Mouse (Mus musculus) hindbrain, embryonic 14.5 days (tissue): Measurements from ENCODE around the gene Cadps2. TPM values are rescaled to one million over a fixed set of nuclear protein-coding genes. Genes with fewer than 3 reads are reported as not detected.

Experiments used
- ATAC-seq: fragments of 200-750 bp; cut with Nextera tagmentation; 2 replicates; pipeline ENCODE4 v1.8.0; 2017; ENCODE audit warnings: moderate number of reproducible peaks, mild to moderate bottlenecking, moderate TSS enrichment, moderate library complexity; ENCODE audit not compliant: low FRiP score
- DNase-seq: peaks from one replicate; pipeline ENCODE4 v3.0.0-alpha.2; 2015; ENCODE audit warnings: low spot score
- H3K27ac ChIP-seq: fragments of 300-500 bp; sonication (generic); 2 replicates; pipeline ENCODE4 v1.5.1; 2014; ENCODE audit warnings: mild to moderate bottlenecking, moderate library complexity
- H3K27me3 ChIP-seq: fragments of 300-500 bp; sonication (generic); 2 replicates; pipeline ENCODE4 v1.6.1; 2014; ENCODE audit warnings: mild to moderate bottlenecking, low read length, mixed read lengths; ENCODE audit not compliant: control insufficient read depth, insufficient read depth
- H3K36me3 ChIP-seq: fragments of 300-500 bp; sonication (generic); replicated peaks from 2 replicates; pipeline ENCODE4 v1.6.1; 2014; ENCODE audit not compliant: control insufficient read depth, insufficient read depth
- H3K4me1 ChIP-seq: fragments of 300-500 bp; sonication (generic); replicated peaks from 2 replicates; pipeline ENCODE4 v1.6.1; 2014; ENCODE audit warnings: antibody characterized with exemption, low read length, mixed read lengths; ENCODE audit not compliant: control insufficient read depth, insufficient read depth
- H3K4me2 ChIP-seq: fragments of 300-500 bp; sonication (generic); replicated peaks from 2 replicates; pipeline ENCODE4 v1.6.1; 2014; ENCODE audit warnings: mild to moderate bottlenecking, moderate library complexity
- H3K4me3 ChIP-seq: fragments of 300-500 bp; sonication (generic); replicated peaks from 2 replicates; pipeline ENCODE4 v1.5.1; 2014; ENCODE audit warnings: mild to moderate bottlenecking, low read length
- H3K9ac ChIP-seq: fragments of 300-500 bp; sonication (generic); 2 replicates; pipeline ENCODE4 v1.6.1; 2014
- H3K9me3 ChIP-seq: fragments of 300-500 bp; sonication (generic); 2 replicates; pipeline ENCODE4 v1.6.1; 2016; ENCODE audit warnings: low read length; ENCODE audit not compliant: control insufficient read depth
- WGBS: fragments of 180-500 bp; shearing (Covaris S2); extraction: QIAGEN DNeasy Blood & Tissue Kit; methylation state at CpG from one replicate; pipeline ENCODE4 v1.1.7; 2014; 5-methylcytosine and 5-hydroxymethylcytosine counted together
- polyA plus RNA-seq: library from polyadenylated mRNA; unstranded; fragments of >200 nt; fragmentation: Nextera tagmentation; extraction: Ambion mirVana; gene quantifications from 2 replicates; pipeline ENCODE4 v1.2.1, GENCODE M21; 2014

Cadps2 gene
- polyA plus RNA-seq, 1 experiment from 2014 or later: 12.6 TPM

GRCm38 (mm10) chr6:23635208-23635607, 204.0 kb downstream of the Cadps2 start:
- 96% methylated on average over 3 of the region's 3 CpGs for WGBS

GRCm38 (mm10) chr6:23634016-23634415, 205.2 kb downstream of the Cadps2 start:
- no peak for ATAC-seq
- Histone ChIP-seq H3K9ac (no peak overlapping the region), H3K4me2 (no peak overlapping the region), H3K36me3 (no peaks in the 10 kb centered on the region), H3K27me3 (no peaks in the 10 kb centered on the region), H3K9me3 (no peaks in the 10 kb centered on the region), H3K27ac (no peak overlapping the region), H3K4me1 (no peaks in the 10 kb centered on the region), H3K4me3 (no peak overlapping the region)
- WGBS: 69% methylated on average over 9 of the region's 9 CpGs
- DNase-seq: no peak

More at GRCm38 (mm10) chr6:23635208-23635607, 204.0 kb downstream of the Cadps2 start:
- no peak overlapping the region for H3K4me2 ChIP-seq
- H3K27ac ChIP-seq: no peak overlapping the region
- DNase-seq (no peak), ATAC-seq (no peak)
- no peaks in the 10 kb centered on the region for H3K27me3 ChIP-seq
- H3K36me3 ChIP-seq: no peaks in the 10 kb centered on the region
- no peak overlapping the region for H3K4me3 ChIP-seq
- H3K9ac ChIP-seq: no peak overlapping the region
- no peaks in the 10 kb centered on the region for H3K9me3 ChIP-seq
- no peaks in the 10 kb centered on the region for H3K4me1 ChIP-seq

- Histone ChIP-seq H3K4me3 (no peak overlapping the region), H3K4me2 (no peak overlapping the region), H3K27ac (no peak overlapping the region), H3K4me1 (no peaks in the 10 kb centered on the region), H3K9me3 (no peaks in the 10 kb centered on the region), H3K27me3 (no peaks in the 10 kb centered on the region), H3K36me3 (no peaks in the 10 kb centered on the region), H3K9ac (no peak overlapping the region)
- no peak for ATAC-seq
- DNase-seq: no peak
- 11% methylated on average over 4 of the region's 4 CpGs for WGBS
Observed at GRCm38 (mm10) chr6:23630465-23630864, 208.8 kb downstream of the Cadps2 start.

GRCm38 (mm10) chr6:23575102-23575501, 264.1 kb downstream of the Cadps2 start:
- WGBS: 81% methylated on average over 2 of the region's 2 CpGs
- Histone ChIP-seq H3K27ac (no peak overlapping the region), H3K4me1 (0 out of 2 replicates have a peak, but pooled peaks cover 5% of the 10 kb centered on the region), H3K9ac (no peak overlapping the region), H3K36me3 (no peaks in the 10 kb centered on the region), H3K27me3 (no peaks in the 10 kb centered on the region), H3K4me2 (no peak overlapping the region), H3K4me3 (no peak overlapping the region), H3K9me3 (no peaks in the 10 kb centered on the region)
- DNase-seq: no peak
- ATAC-seq: no peak

GRCm38 (mm10) chr6:23573750-23574149, 265.5 kb downstream of the Cadps2 start:
- Histone ChIP-seq H3K27me3 (no peaks in the 10 kb centered on the region), H3K9me3 (no peaks in the 10 kb centered on the region), H3K36me3 (no peaks in the 10 kb centered on the region), H3K9ac (no peak overlapping the region), H3K4me3 (no peak overlapping the region), H3K27ac (no peak overlapping the region), H3K4me1 (0 out of 2 replicates have a peak, but pooled peaks cover 5% of the 10 kb centered on the region), H3K4me2 (no peak overlapping the region)
- no peak for ATAC-seq
- no peak for DNase-seq
- WGBS: 89% methylated on average over 4 of the region's 4 CpGs

- no peaks in the 10 kb centered on the region for H3K9me3 ChIP-seq
- H3K4me1 ChIP-seq: 0 out of 2 replicates have a peak, but pooled peaks cover 5% of the 10 kb centered on the region
- no peak overlapping the region for H3K27ac ChIP-seq
- ATAC-seq: peak; percentile 55; the same call in 1 of the 2 replicates
- H3K27me3 ChIP-seq: no peaks in the 10 kb centered on the region
- no peaks in the 10 kb centered on the region for H3K36me3 ChIP-seq
- H3K4me3 ChIP-seq: no peak overlapping the region
- 21% methylated on average over 4 of the region's 4 CpGs for WGBS
- H3K9ac ChIP-seq: no peak overlapping the region
- H3K4me2 ChIP-seq: no peak overlapping the region
- no peak for DNase-seq
Observed at GRCm38 (mm10) chr6:23572401-23572800, 266.8 kb downstream of the Cadps2 start.

- 90% methylated on average over 4 of the region's 4 CpGs for WGBS
- no peak overlapping the region for H3K27ac ChIP-seq
- no peaks in the 10 kb centered on the region for H3K27me3 ChIP-seq
- H3K9me3 ChIP-seq: no peaks in the 10 kb centered on the region
- H3K9ac ChIP-seq: no peak overlapping the region
- H3K4me2 ChIP-seq: no peak overlapping the region
- DNase-seq (no peak), ATAC-seq (no peak)
- H3K4me1 ChIP-seq: 0 out of 2 replicates have a peak, but pooled peaks cover 5% of the 10 kb centered on the region
- no peaks in the 10 kb centered on the region for H3K36me3 ChIP-seq
- no peak overlapping the region for H3K4me3 ChIP-seq
Observed at GRCm38 (mm10) chr6:23569686-23570085, 269.5 kb downstream of the Cadps2 start.

GRCm38 (mm10) chr6:23568688-23569087, 270.5 kb downstream of the Cadps2 start:
- Histone ChIP-seq H3K27me3 (no peaks in the 10 kb centered on the region), H3K36me3 (no peaks in the 10 kb centered on the region), H3K4me2 (no peak overlapping the region), H3K4me3 (no peak overlapping the region), H3K27ac (no peak overlapping the region), H3K4me1 (0 out of 2 replicates have a peak, but pooled peaks cover 5% of the 10 kb centered on the region), H3K9me3 (no peaks in the 10 kb centered on the region), H3K9ac (no peak overlapping the region)
- 79% methylated on average over 1 of the region's 1 CpGs for WGBS
- peak; percentile 24; the same call in 1 of the 2 replicates for ATAC-seq
- no peak for DNase-seq

GRCm38 (mm10) chr6:23567651-23568050, 271.6 kb downstream of the Cadps2 start:
- DNase-seq: no peak
- no peak for ATAC-seq
- Histone ChIP-seq H3K4me3 (no peak overlapping the region), H3K4me2 (no peak overlapping the region), H3K27ac (no peak overlapping the region), H3K27me3 (no peaks in the 10 kb centered on the region), H3K9ac (no peak overlapping the region), H3K36me3 (no peaks in the 10 kb centered on the region), H3K9me3 (no peaks in the 10 kb centered on the region), H3K4me1 (0 out of 2 replicates have a peak, but pooled peaks cover 5% of the 10 kb centered on the region)
- 100% methylated on average over 1 of the region's 1 CpGs for WGBS

GRCm38 (mm10) chr6:23549874-23550273, 289.3 kb downstream of the Cadps2 start:
- Histone ChIP-seq H3K9me3 (no peaks in the 10 kb centered on the region), H3K36me3 (no peaks in the 10 kb centered on the region), H3K9ac (no peak overlapping the region), H3K4me3 (no peak overlapping the region), H3K4me2 (no peak overlapping the region), H3K27me3 (no peaks in the 10 kb centered on the region), H3K4me1 (no peaks in the 10 kb centered on the region), H3K27ac (no peak overlapping the region)
- ATAC-seq (no peak), DNase-seq (no peak)
- 43% methylated on average over 1 of the region's 1 CpGs for WGBS
